Mouse (Mus musculus) olfactory bulb, adult 2 months (tissue): ENCODE measurements around the gene Nrxn3.

ENCODE experiments used
- CTCF ChIP-seq: fragments of 200-500 bp; IDR thresholded peaks from 2 replicates; pipeline ENCODE4 v1.5.1; 2012; ENCODE audit warnings: low read depth, mild to moderate bottlenecking, low read length, moderate library complexity; ENCODE audit not compliant: insufficient read depth
- POLR2A ChIP-seq: fragments of 200-500 bp; IDR thresholded peaks from 2 replicates; pipeline ENCODE4 v1.6.1; 2012; ENCODE audit warnings: mild to moderate bottlenecking, low read depth, low read length, moderate library complexity; ENCODE audit not compliant: insufficient read depth

GRCm38 (mm10) chr12:89331474-89332263 is 609.0 kb downstream of the Nrxn3 start:
- TF ChIP-seq CTCF: no peak
- no peak for TF ChIP-seq POLR2A
